Mouse (Mus musculus): ENCODE results near the gene Zfp46.

- TF ChIP-seq ELF1 (IDR thresholded peaks at IDR 0.05; ENCODE audit: low read depth, low read length) (no peak), POLR2AphosphoS5 (IDR thresholded peaks at IDR 0.05; ENCODE audit: borderline replicate concordance, low read depth, low read length) (no peak), CTCF (IDR thresholded peaks at IDR 0.05 in 2 of 3, conservative IDR thresholded peaks at IDR 0.05 in 1 of 3; ENCODE audit: control insufficient read depth in 1 of 3, insufficient read depth in 1 of 3, low read depth in 2 of 3, low read length in 3 of 3, poor library complexity in 1 of 3, severe bottlenecking in 1 of 3) (no peak), MEF2A (IDR thresholded peaks at IDR 0.05; ENCODE audit: extremely low read depth, insufficient replicate concordance, low read depth, low read length, poor library complexity, severe bottlenecking) (no peak), ZNF384 (IDR thresholded peaks at IDR 0.05; ENCODE audit: low read depth, low read length) (no peak), GATA1 (IDR thresholded peaks at IDR 0.05; ENCODE audit: low read depth, low read length) (no peak), USF2 (IDR thresholded peaks at IDR 0.05; ENCODE audit: borderline replicate concordance in 1 of 2, insufficient read depth in 1 of 2, low read depth in 1 of 2, low read length in 2 of 2) (no peak), UBTF (IDR thresholded peaks at IDR 0.05; ENCODE audit: borderline replicate concordance, insufficient read depth, low read depth, low read length) (no peak), TAL1 (IDR thresholded peaks at IDR 0.05; ENCODE audit: low read length) (no peak), ZC3H11A (IDR thresholded peaks at IDR 0.05; ENCODE audit: low read depth, low read length) (no peak), POLR2A (IDR thresholded peaks at IDR 0.05; ENCODE audit: control insufficient read depth in 1 of 2, insufficient read depth in 1 of 2, low read depth in 1 of 2, low read length in 2 of 2, poor library complexity in 1 of 2) (no peak)
Observed at GRCm38 (mm10) chr4:136302462-136302861, 18.0 kb downstream of the Zfp46 start.

All from MEL (cell line).